Mouse (Mus musculus) liver, postnatal 0 days (tissue): Measurements from ENCODE around the gene Ccl9. TPM values are rescaled to one million over a fixed set of nuclear protein-coding genes. Genes with fewer than 3 reads are reported as not detected.
A peak's percentile ranks its signal among the peaks of the same experiment; 100 is the strongest.

Experiments
- ATAC-seq: fragments of 200-750 bp; cut with Nextera tagmentation; 2 replicates; pipeline ENCODE4 v1.8.0; 2017; ENCODE audit warnings: mild to moderate bottlenecking, moderate library complexity
- DNase-seq: peaks from one replicate; pipeline ENCODE4 v3.0.0-alpha.2; 2016
- H3K27ac ChIP-seq: fragments of 300-500 bp; sonication (generic); 2 replicates; pipeline ENCODE4 v1.5.1; 2014; ENCODE audit warnings: antibody characterized with exemption, moderate library complexity, mild to moderate bottlenecking, low read depth
- H3K27me3 ChIP-seq: fragments of 300-500 bp; sonication (generic); 2 replicates; pipeline ENCODE4 v1.6.1; 2014; ENCODE audit warnings: low read length, control low read depth, mixed read lengths; ENCODE audit not compliant: insufficient read depth
- H3K36me3 ChIP-seq: fragments of 300-500 bp; sonication (generic); replicated peaks from 2 replicates; pipeline ENCODE4 v1.6.1; 2014; ENCODE audit warnings: mild to moderate bottlenecking, control low read depth, low read length, moderate library complexity, mixed read lengths; ENCODE audit not compliant: insufficient read depth
- H3K4me1 ChIP-seq: fragments of 300-500 bp; sonication (generic); 2 replicates; pipeline ENCODE4 v1.6.1; 2014; ENCODE audit warnings: antibody characterized with exemption, mild to moderate bottlenecking, control low read depth; ENCODE audit not compliant: insufficient read depth
- H3K4me2 ChIP-seq: fragments of 300-500 bp; sonication (generic); 2 replicates; pipeline ENCODE4 v1.6.1; 2014; ENCODE audit warnings: low read depth, mild to moderate bottlenecking, low read length, moderate library complexity, mixed read lengths
- H3K4me3 ChIP-seq: fragments of 300-500 bp; sonication (generic); 2 replicates; pipeline ENCODE4 v1.5.1; 2014; ENCODE audit warnings: low read depth, low read length
- H3K9ac ChIP-seq: fragments of 300-500 bp; sonication (generic); replicated peaks from 2 replicates; pipeline ENCODE4 v1.6.1; 2014; ENCODE audit warnings: mild to moderate bottlenecking, moderate library complexity
- H3K9me3 ChIP-seq: fragments of 300-500 bp; sonication (generic); 2 replicates; pipeline ENCODE4 v1.6.1; 2016; ENCODE audit warnings: mild to moderate bottlenecking, control low read depth, low read length, mixed read lengths
- CTCF ChIP-seq: sonication (generic); IDR thresholded peaks from 2 replicates; pipeline ENCODE4 v1.5.1; 2016; ENCODE audit warnings: antibody characterized with exemption, low read depth
- EP300 ChIP-seq: IDR thresholded peaks from 2 replicates; pipeline ENCODE4 v1.6.1; 2016; ENCODE audit warnings: antibody characterized with exemption, low read depth, mild to moderate bottlenecking
- WGBS: fragments of 180-500 bp; shearing (Covaris S2); extraction: QIAGEN DNeasy Blood & Tissue Kit; methylation state at CpG from one replicate; pipeline ENCODE4 v1.1.7; 2014; ENCODE audit not compliant: insufficient replicate concordance; 5-methylcytosine and 5-hydroxymethylcytosine counted together
- polyA plus RNA-seq: library from polyadenylated mRNA; unstranded; fragments of >200 nt; fragmentation: Nextera tagmentation; extraction: Ambion mirVana; gene quantifications from 2 replicates; pipeline ENCODE4 v1.2.1, GENCODE M21; 2015

Ccl9 gene
- 92.6 and 107 TPM in 2 replicates for polyA plus RNA-seq

- DNase-seq = no peak
- Histone ChIP-seq H3K27ac (peak within 1 kb of the TSS; percentile 77), H3K9ac (peak within 1 kb of the TSS; percentile 42), H3K9me3 (no peaks in the 10 kb centered on the region), H3K27me3 (no peaks in the 10 kb centered on the region), H3K4me2 (peak within 1 kb of the TSS; percentile 60), H3K36me3 (no peaks in the 10 kb centered on the region), H3K4me1 (peaks cover 16% of the 10 kb centered on the region), H3K4me3 (peak within 1 kb of the TSS; percentile 25)
- peak; percentile 84 for ATAC-seq
- TF ChIP-seq EP300 = 0 out of 2 replicates have a peak, but pooled peaks have one; percentile 14
- TF ChIP-seq CTCF = no peak
- 42% methylated on average over 2 of the region's 2 CpGs for WGBS
Observed at GRCm38 (mm10) chr11:83578186-83578760, at the start of gene Ccl9. Gene Ccl9 (minus strand): TSS chr11:83578636.

DNA sequence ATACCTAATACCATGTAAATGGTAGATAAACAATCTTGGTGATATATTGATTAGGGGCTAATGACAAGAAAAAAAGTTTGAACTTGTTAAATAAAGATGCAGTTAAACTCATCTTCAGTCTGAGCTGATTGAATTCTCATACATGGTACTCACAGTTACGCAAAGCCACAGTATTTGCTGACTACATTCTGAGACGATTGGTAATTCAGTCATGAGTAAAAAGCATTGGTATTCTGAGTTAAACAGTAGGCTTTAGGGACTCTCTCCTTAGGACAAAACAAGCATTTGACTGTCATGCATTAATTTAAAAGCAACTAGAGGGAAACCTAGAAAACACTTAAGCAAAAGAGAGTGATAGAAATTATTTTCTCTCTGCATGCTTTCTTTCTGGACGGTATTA lies 45.1 kb upstream of the Ccl9 start:
- no peak overlapping the region for H3K4me3 ChIP-seq
- no peak for DNase-seq
- no peak overlapping the region for H3K9ac ChIP-seq
- no peak for ATAC-seq
- no peaks in the 10 kb centered on the region for H3K27me3 ChIP-seq
- no peaks in the 10 kb centered on the region for H3K36me3 ChIP-seq
- H3K4me2 ChIP-seq = no peak overlapping the region
- WGBS = 75% methylated on average over 3 of the region's 3 CpGs
- TF ChIP-seq EP300 (no peak), CTCF (no peak)
- no peak overlapping the region for H3K27ac ChIP-seq
- H3K4me1 ChIP-seq = no peaks in the 10 kb centered on the region
- H3K9me3 ChIP-seq = no peaks in the 10 kb centered on the region

DNA sequence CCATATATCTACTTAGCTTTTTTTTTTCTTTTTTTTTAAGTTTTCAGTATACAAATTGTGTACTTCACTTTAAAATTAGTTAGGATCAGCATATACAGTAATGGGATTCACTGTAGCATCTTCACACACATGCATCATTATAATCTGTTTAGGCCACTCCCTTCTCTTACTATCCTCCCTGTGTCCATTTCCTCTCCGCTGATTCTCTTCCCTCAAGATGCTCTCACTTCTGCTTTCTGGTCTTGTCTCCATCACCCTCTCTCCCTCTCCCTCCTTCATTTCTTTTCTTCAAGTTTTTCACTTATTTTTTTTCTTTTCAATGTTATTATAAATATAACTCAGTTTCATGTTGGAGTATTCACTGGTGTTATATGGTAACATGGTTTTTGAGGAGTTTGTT lies 40.6 kb upstream of the Ccl9 start:
- Histone ChIP-seq H3K27ac (no peak overlapping the region), H3K9ac (no peak overlapping the region), H3K4me3 (no peak overlapping the region), H3K4me2 (no peak overlapping the region), H3K36me3 (no peaks in the 10 kb centered on the region), H3K27me3 (no peaks in the 10 kb centered on the region), H3K4me1 (peaks cover 3% of the 10 kb centered on the region; the same call in 1 of the 2 replicates), H3K9me3 (no peaks in the 10 kb centered on the region)
- DNase-seq (no peak), ATAC-seq (no peak)
- TF ChIP-seq EP300 = no peak
- no peak for TF ChIP-seq CTCF
- WGBS = 53% methylated on average over 1 of the region's 1 CpGs

- H3K9me3 ChIP-seq = no peaks in the 10 kb centered on the region
- WGBS = 46% methylated on average over 5 of the region's 5 CpGs
- H3K27me3 ChIP-seq = no peaks in the 10 kb centered on the region
- ATAC-seq (no peak), DNase-seq (no peak)
- no peaks in the 10 kb centered on the region for H3K36me3 ChIP-seq
- H3K27ac ChIP-seq = no peak overlapping the region
- H3K4me1 ChIP-seq = peaks cover 3% of the 10 kb centered on the region; the same call in 1 of the 2 replicates
- no peak overlapping the region for H3K4me2 ChIP-seq
- H3K4me3 ChIP-seq = no peak overlapping the region
- no peak overlapping the region for H3K9ac ChIP-seq
- TF ChIP-seq EP300 (no peak), CTCF (no peak)
Observed at GRCm38 (mm10) chr11:83618238-83618637, 39.8 kb upstream of the Ccl9 start.

GRCm38 (mm10) chr11:83616586-83616985 lies 38.1 kb upstream of the Ccl9 start:
- ATAC-seq (peak; percentile 49; the same call in 1 of the 2 replicates), DNase-seq (no peak)
- Histone ChIP-seq H3K4me3 (no peak overlapping the region), H3K4me1 (peaks cover 3% of the 10 kb centered on the region; the same call in 1 of the 2 replicates), H3K27ac (no peak overlapping the region), H3K9me3 (no peaks in the 10 kb centered on the region), H3K36me3 (no peaks in the 10 kb centered on the region), H3K9ac (no peak overlapping the region), H3K27me3 (no peaks in the 10 kb centered on the region), H3K4me2 (no peak overlapping the region)
- WGBS = 60% methylated on average over 1 of the region's 1 CpGs
- TF ChIP-seq EP300 (no peak), CTCF (no peak)

GRCm38 (mm10) chr11:83610900-83611299 lies 32.5 kb upstream of the Ccl9 start:
- no peak overlapping the region for H3K9ac ChIP-seq
- H3K27ac ChIP-seq = no peak overlapping the region
- no peak for DNase-seq
- H3K27me3 ChIP-seq = no peaks in the 10 kb centered on the region
- no peak overlapping the region for H3K4me3 ChIP-seq
- H3K4me1 ChIP-seq = peaks cover 3% of the 10 kb centered on the region; the same call in 1 of the 2 replicates
- ATAC-seq = no peak
- TF ChIP-seq EP300 = no peak
- no peak for TF ChIP-seq CTCF
- H3K9me3 ChIP-seq = no peaks in the 10 kb centered on the region
- 50% methylated on average over 2 of the region's 2 CpGs for whole genome bisulfite sequencing
- H3K4me2 ChIP-seq = no peak overlapping the region
- no peaks in the 10 kb centered on the region for H3K36me3 ChIP-seq
